Mouse (Mus musculus): ENCODE data around the gene C77080.

The C77080 gene

DNA sequence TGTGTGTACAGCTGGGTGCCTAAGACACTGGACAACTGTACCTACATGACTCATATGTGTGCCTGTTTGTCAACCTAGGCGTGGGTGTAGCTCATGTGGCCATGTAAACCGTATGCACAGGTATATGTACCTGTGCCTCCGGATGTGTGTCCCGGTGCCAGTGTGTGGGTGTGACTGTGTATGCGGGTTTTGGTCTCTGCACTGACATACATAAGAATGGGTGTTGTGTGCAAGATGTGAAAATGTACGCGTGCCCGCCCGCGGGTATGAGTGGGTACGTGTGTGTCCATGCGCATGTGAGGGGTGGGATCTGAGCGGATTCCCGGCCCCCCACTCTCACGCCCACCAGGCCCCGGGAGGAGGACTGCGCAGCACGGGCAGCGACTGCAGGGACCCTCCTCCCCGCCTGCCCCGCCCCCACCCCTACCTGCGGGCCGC, 22.6 kb downstream of the C77080 start:
- peak; percentile 21 for DNase-seq (ENCODE audit: low read depth)

DNA sequence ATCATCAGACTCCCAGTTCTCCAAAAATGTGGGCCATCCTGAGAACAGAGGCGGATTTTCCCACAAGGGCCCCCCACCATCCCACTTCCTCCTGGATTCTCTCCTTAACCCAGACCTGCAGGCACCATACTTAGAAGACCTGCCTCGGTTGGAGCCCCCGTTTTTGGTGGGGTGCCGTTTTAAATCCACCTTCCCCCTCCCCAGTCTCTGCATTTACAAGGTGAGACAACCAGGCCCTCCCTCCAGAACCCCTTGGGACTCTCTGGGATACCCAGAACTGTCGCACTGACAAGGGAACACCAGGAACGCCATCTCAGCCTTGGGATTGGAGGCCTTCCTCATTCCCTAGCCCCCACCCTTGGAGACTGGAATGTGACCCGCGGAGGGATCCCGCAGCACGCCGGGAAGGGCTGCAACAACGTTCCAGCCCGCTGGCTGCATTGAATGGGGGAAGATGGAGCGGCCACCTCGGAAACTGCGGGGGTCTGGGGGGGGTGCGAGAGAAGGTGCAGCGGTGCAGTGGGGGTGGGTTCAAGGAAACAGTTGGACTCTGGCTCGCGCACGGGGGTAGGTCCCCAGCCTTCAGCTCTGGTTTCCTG, 23.3 kb downstream of the C77080 start:
- DNase-seq (ENCODE audit: low read depth): no peak

DNA sequence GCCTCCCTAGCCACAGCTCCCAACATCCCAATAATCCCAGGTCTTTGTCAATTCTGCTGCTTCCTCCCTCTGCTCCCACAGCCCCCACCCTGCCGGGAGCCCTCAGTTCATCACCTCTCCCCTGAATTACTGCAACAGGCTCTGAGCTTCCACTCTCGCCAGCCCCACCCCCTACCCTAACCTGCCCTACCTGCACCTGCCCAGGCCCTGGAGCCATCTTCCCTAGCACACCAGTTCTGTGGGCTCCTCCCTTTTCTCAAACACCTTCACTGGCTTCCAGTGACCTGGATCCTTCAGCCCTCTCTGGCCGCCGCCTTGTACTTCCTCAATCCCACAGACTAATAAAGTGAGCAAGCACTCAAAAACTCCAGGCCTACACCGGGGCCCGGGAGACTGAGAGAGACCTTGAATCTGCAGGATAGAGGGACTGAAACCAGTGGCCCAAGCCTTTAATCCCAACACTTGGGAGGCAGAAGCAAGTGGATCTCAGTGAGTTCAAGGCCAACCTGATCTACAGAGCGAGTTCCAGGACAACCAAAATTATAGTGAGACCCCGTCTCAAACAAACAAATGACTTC, 24.9 kb downstream of the C77080 start:
- no peak for DNase-seq (ENCODE audit: low read depth)

DNA sequence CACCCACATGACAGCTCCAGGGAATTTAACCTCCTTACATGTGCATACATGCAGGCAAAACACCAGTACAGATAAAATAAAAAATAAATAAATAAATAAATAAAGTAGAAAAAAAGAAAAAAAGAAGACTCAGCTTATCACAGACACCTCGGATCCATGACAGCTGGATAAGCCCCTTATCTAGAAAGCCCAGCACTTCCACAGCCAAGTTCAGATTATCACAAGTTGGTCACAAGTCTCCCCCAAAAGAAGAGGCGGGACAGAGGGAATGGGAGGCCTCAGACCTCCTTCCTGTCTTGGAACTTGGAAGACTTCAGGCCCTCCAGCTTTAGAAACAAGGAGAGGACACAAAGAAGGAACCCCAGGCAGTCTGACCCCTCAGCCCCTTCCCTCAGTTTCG, 26.1 kb downstream of the C77080 start:
- DNase-seq (ENCODE audit: low read depth): no peak

DNA sequence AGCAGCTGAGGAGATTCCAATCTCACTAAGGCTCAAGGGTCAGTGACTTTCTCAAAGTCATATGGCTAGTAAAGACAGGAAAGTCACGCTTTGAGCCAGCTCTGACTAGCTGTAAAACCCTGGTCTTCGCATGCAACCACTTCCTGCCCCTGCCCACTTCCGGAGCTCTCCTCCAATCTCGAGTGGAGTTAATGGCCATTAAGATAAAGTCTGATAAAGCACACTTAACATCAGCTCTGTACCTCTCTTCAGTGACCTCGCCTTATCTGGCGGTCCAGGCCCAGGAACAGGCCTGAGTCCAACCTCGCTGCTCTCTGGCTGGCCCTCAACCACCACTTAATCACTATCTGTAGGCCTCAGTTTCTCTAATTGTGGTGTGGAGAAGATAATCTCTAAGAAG, 26.7 kb downstream of the C77080 start:
- DNase-seq (ENCODE audit: low read depth): no peak

DNA sequence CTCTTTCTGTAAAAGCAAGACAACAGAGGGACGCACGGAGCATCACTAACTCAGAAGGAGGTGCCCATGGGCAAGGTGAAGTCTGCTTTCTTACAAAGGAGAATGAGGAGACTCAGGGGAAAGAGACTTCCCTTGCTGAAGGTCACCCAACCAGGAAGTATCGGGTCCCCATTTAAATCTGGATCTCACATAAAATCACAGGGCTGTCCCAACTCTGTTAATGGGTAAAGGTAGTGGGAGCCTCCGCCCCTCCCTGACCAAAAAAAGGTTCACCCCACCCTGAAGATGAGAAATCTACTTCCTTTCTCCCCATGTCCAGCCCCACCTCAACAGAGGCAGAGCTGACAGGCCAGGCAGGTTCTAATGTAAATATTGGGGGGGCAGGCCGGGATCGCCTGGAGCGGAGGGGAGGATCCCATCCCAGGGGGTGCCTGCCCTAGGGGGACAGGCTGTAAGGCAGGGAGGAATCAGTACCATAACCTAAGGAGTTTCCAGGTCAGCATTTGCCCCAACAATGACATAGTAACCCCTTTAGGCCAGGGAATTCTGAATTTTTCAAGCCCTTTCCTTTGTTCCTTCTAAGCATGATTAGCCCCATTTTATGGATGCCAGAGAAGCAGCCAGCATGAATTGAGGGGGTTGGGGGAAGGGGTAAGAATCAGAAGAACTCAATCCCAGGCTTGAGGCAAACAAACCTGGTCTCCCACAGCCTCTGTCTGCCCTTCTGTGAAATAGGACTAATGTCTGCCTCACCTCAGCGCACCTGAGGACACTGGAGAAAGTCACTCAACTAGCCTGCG, 28.4 kb downstream of the C77080 start:
- no peak for DNase-seq (ENCODE audit: low read depth)

DNA sequence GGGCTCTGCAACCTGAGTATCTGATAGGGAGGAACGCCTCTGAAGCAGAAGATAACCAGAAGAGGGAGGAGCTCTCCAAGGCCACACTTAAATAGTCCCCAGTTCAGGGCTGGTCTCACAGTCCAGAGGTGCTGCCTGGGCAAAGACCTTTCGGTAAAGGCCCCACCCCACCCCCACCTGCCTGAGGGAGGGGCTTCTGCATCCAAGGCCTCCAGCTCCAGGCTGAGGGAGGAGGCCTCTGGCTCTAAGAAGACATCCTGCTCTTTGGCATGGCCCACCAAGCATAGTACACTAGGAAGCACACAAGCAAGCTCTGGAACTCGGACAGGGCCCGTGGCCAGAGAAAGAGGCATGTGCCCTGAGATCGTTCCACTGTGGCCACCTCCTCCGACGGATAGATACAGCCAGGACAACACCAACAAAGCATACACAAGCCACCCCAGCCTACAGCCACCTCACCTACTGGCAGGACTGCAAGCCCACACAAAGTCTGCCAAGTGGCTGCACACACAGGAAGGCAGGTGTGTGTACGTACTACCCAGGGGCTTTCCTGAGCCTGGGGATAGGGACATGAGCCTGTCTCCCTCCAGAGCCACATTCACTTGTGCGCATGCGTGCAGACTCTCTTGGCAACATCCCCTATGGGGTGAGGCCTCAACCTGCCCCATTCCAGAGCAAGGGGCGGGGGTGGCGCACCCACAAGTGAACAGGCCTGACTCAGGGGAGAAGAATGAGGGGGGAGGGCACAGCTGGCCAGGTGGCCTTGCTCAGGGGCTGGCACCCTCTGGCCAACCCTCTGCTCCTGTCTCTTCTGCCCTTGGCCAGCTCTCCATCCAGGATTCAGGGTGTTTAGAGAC, 29.4 kb downstream of the C77080 start:
- DNase-seq (ENCODE audit: low read depth): no peak

DNA sequence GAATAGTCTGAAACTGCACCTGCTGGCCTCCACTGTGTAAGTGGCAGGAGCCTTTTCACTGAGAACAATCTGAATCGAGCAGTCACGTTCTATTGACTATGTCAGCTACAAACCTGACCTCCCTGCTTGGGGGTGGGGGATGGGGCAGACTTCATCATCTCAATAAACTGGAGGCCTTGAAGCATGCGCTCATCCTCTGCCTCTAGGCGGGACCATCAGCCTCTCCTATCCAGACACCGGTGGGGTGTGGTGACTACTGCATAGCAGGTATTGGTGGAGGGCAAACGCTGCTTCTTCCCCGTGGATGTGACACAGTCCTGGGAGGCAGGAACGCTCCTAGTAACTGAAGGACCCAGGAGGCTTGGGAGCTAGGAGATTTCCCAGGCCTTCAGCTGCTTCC, 30.3 kb downstream of the C77080 start:
- DNase-seq (ENCODE audit: low read depth): no peak

DNA sequence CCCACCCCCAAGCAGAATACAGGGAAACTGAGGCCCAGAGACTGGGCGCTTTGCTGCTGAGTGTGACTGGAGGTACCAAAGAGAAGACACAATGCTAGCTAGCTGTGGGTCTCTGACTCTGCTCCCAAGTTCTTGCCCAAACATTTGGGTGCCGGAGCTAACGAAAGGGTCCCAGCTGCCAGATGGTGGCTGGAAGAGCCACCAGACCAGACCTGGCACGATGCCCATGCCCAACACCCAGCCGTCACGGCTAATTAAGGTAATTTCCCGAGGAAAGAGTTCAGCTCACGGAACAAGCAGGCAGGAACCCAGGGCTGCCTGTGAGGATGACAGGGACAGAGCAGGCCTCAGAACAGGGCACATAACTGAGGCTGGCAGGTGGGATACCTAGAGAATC, 33.2 kb downstream of the C77080 start:
- DNase-seq (ENCODE audit: low read depth): no peak

DNA sequence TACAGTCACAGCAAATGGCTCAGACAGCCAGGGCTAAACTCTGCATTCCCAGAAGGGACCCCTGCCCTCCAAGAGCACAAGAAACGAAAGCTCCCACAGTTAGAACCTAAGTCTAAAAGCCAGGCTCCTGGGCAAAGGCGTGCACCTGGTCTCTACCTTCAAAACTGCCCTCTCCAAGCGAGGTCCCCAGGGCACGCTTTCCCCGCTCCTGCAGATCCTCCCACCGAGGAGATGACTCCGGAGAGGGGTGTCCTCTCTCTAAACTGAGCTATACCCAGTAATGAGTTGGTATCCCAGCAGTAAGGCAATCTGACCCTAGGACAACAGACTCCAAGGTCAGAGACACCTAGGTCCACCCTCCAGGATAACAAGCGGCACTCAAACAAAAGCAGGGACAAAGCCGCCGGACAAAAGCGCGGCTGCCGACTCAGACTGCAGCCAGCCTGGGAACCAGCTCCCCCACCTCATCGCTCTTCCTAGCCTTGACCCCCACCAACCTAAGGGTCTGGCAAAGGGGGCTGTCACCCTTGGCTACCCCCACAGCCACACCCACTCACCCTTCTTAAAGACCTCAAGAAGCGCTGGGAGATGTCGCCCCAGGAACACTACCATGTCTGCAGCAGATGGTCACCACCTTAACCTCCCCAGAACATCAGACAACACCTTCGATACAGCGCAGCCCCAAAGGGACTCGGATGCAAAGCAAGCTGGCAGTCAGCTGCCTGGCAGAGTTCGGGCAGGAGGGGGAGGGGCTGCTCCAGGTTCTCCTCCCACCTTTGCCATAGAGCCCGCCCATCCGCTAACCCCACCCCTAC, 33.8 kb downstream of the C77080 start:
- no peak for DNase-seq (ENCODE audit: low read depth)

DNA sequence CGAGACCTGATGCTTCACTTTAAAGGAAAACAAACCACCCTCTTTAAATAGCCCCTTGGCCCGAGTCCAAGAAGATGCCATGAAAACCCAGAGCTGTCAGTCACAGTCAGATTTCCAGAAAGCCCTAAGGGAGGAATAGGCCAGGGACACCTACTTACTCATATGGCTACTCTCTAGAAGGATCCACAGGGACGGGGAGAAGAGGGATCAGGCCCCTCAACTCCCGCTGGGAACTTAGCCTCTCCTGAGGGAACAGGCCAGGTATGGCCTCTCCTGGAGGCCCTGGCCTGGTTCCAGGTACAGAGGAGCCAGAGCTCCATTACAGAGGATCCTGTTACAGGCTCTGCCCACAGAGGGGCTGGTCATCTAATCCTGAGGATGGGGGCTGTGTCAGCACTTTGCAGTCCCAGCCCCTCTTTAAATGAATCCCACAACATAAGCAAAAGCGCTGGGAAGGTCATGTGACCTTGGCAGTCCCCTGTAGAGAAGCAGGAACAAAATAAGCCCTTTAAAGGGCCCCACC, 34.7 kb downstream of the C77080 start:
- DNase-seq (ENCODE audit: low read depth): no peak

DNA sequence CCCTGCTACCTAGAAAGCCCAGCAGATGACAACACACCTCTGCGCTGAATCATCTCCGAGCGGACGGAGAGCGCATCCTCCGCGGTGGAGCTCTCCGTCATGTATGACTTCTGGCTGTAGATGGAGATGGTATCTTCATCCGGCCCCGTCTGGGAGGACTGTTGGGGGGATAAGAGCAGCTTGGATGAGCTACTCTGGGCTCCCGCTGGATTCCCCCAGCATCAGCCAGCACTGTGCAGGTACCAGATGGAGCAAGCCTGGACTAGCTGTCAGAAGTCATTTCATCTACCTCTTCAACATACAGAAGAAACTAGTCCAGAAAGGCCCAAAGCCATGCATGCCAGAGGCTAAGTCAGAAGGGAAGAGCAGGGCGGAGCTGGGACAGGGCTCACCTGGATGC, 35.9 kb downstream of the C77080 start:
- no peak for DNase-seq (ENCODE audit: low read depth)

DNA sequence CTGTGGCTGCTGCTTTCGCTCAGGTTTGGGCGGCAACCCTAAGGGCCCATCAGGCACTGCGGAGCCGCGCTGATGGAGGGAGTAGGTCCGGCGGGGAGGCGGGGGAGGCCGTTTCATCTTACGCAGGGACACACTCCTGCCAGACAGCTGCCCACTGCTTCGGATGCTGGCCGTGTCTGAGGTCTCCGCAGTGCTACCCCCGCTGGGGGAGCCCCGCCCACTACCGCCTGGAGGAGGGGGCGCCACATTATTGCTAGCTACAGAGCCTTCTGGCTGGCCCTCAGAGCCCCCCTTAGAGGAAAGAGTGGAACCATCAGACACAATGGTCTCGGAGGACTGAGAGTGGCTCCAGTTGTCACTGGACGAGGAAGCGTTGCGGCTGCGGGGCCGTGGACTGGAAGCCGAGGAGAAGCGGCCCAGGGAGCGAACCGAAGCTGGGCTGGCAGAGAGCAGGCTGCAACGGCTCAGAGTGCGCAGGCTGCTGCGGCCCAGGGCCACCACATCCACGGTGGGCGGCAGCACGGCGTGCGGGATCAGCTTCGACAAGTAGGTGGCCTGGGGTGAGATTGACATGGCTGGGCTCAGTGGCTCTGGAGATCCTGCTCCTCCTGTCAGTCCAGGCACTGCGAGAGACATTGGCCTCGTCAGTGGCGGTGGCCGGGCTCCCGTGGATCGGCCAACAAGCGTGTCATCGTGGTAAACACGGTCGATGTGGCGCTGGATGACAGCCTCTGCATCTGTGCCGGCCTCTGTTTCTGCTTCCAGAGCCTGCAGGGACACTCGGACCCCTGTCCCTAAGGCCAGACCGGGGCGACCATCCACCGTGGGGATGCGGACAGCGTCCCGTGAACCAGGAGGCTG, 37.6 kb downstream of the C77080 start:
- DNase-seq (ENCODE audit: low read depth): no peak

DNA sequence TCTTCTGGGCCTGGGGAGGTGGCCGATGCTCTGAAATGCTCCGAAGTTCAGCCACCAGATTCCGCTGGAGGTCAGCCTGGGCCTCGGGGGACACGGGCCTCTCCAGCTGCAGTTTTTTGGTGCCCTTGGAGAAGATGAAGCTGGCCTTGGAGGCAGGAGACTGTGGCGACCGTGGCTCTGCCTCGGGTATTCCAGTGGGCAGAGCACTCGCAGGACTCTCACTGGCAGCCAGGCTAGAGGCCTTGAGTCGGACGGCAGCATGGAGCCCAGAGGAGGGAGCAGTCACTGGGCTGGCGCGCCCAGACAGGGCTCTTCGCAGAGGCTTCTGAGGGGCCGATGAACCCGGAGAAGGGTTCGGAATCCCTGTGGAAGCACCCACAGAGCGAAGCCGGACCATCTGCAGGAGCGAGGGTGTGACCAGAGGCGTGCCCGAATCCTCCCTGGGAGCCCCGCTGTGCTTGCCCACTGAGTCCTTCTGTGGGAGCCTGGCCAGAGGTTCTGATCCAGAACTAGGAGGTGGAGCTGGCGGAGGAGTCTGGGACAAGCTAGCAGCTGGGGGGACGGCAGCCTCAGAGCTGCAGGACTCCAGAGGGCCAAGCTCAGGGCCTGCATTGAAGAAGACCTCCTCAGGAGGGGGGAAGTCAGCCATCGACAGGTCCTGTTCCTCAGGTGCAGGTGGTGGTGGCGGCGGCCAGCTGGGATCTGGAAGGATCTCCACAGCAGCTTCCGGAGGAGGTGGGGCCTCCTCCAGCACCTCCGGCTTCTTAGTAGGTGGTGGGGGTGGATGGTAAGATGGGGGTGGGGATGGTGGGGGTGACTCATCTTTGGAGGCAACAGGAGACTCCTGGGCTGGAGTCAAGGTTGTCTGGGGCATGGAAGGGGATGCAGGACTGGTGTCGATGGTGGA, 38.9 kb downstream of the C77080 start:
- no peak for DNase-seq (ENCODE audit: low read depth)

DNA sequence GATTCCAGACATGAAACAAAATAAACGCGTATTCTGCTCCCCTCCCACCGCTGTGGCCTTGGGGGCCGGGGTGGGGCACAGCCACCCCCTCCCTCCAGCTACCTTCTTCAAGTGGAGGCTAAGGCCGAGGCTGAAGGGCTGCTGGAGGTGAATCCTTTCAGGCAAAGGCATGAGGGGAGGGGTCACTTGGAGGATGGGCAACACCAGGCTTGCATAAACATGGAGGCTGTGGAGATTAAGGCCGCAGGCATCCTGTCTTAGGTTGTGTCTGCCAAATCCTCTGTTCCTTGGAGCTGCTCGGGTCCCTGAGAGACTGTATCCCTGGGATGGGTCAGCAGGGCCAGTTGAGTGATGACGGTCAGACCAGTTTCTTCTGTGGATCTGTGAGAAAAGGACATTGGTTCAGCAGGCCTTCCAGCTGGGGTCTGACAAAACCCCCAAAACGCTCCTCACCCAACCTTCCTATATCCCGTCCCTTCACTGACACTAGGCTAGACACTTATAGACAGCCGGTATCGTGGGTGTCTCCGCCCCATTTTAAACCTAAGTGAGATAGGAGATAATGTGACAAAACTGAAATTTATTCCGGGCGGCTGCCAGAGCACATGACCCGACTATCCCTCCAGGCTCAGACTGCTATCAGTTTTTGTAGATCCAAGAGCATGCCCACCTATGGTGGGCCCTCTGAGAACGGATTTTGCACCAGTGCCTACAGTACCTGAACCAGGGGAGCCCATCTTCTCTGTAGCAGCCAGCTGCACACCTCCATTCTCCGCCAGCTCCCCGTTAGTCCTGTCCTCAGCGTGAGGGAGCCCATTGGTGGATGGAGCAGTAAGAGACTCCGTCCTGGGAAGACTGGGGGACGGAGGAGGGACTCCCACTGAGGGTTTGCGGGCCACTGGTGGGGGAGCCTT, 39.9 kb downstream of the C77080 start:
- DNase-seq (ENCODE audit: low read depth): no peak

DNA sequence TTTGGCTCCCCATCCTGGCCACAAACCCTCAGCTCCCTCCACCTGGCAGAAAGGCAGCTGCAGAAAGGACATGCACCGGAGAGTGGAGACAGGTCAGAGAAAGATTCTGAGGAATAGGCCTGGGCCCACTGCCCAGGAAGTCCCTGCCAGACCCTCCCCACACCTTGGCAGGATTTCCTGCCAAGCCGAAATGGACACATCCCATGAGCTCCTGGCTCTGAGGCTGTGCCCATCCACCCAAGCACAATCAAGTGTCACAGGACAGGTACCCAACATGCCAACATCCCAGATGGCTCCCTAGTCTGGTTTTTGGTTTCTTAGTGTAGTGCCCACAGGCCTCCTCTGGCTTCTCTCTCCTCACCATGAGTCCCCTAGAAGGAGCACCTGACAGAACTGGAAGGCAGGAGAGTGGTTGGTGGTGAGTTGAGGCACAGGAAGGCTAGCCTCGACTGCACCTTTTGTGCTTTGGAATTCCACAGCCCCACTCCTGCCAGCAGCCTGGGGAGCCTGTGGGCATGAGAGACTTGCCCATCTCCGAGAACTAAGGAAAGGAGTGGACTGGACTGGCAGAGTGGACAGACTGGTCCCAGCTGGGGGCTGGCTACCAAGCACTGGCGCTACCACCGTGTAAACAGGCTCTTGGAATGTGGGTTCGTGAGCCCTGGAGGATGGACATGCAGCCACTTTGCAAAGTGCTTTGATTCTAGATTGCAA, 40.7 kb downstream of the C77080 start:
- no peak for DNase-seq (ENCODE audit: low read depth)

DNA sequence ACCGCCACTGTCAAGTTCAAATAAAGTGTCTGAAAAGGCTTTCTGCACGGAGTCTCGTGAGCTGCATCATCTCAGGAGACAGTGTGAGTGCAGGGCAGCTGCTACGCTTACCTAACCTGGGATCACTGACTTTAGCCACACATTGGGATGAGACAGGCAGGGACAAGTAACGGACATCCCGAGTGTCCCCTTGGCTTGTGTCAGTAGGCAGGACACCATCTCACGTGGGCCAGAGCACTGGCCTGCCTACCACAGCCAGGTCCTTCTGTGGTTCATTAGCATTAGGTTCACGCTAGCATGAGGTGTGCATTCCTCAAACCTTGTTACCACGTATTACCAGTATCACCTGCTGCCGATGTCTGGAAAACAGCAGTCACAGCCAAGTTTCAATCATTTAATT, 42.0 kb downstream of the C77080 start:
- no peak for DNase-seq (ENCODE audit: low read depth)
